Mouse (Mus musculus): ENCODE measurements around the gene Pde4d. TPM values are rescaled to one million over a fixed set of nuclear protein-coding genes. Genes with fewer than 3 reads are reported as not detected.

Pde4d gene
- total RNA-seq, 2 experiments from 2014 or later, result 72.4 to 79.0 TPM

DNA sequence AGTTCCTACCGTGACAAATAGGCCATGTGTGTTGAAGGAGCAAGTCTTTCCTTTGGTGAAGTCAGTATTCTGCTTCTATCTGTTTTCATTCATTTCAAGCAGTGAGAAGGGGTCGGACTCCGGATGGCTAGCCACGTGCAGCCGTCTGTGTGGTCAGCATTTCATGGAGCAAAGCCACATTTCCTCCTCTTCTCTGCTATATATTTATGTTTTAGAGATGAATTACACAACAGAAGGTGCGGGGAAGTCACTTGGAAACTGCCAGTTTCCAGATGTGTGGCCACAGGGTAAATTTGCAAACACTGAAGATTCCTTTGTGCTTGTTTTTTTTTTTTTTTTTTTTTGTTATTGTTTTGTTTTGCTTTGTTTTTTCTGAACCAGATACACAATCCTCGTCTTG lies 828.0 kb downstream of the Pde4d start:
- no peak for DNase-seq (ENCODE audit: low spot score in 2 of 2)

GRCm38 (mm10) chr13:109278504-109278912 lies 828.8 kb downstream of the Pde4d start:
- DNase-seq (ENCODE audit: low spot score in 2 of 2), result peak in 1 of 2 experiments; percentile 24

- no peak for DNase-seq (ENCODE audit: low spot score in 2 of 2)
These were observed 829.5 kb downstream of the Pde4d start for GRCm38 (mm10) chr13:109279211-109279610.

DNA sequence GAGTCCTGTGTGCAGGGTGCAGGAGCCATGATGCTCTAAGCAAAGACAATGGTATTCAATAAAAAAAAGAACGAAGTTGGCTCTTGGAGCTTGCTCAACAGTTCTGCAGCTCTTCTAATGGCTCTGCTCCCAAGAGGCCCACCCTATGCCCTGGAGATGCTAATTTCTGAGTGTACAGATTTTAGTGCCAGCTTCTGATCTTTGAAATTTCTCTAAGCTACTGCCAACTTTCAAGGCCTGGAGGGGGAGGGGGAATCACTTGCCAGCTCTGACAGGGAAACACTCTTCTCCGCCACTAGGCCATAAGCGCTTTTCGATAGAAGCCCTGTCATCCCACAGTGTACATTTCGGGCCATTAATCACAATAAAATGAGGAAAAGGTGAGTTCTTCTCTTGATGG lies 830.7 kb downstream of the Pde4d start:
- DNase-seq (ENCODE audit: low spot score in 2 of 2), result peak in 1 of 2 experiments; percentile 49

DNA sequence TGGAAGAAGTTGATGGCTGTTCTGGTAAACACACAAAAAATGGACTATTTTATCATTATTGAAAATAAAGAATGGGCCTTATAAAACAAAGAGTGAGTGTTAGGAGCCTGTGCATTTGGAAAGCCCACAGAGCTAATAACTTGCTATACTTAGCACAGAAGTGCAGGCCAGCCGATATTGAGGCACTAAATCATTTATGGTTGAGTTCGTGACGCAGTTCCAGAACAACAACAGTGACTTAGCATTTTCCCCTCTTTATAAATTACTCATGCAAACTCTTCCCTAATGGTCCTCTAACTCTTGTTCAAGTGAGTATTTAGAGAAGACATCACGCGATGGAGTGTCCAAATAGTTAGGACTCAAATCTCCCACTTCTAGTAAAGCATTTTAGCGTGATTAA lies 837.7 kb downstream of the Pde4d start:
- DNase-seq (ENCODE audit: low spot score in 2 of 2), result no peak

DNA sequence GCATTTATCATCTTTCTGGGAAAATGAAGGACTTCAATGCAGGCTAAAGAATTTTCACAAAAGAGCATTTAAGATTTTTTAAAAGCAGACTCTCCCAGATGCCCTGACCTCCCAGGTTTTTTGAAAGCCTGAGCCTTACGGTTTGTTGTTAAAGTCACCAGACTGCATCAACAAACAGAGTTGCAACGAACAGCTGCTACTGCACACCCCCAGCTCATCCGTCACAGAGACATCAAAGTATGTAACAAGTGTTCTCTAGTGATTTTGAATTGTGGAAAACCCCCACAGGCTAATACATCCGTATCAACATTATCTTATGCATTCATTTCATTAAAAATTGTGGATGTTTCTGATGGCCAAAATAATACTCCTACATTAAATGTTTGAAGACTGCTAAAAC lies 841.2 kb downstream of the Pde4d start:
- no peak for DNase-seq (ENCODE audit: low spot score in 2 of 2)

GRCm38 (mm10) chr13:109293011-109293410 lies 843.3 kb downstream of the Pde4d start:
- no peak for DNase-seq (ENCODE audit: low spot score in 2 of 2)

GRCm38 (mm10) chr13:109296347-109297037 lies 846.7 kb downstream of the Pde4d start:
- DNase-seq (ENCODE audit: low spot score in 2 of 2), result no peak

DNA sequence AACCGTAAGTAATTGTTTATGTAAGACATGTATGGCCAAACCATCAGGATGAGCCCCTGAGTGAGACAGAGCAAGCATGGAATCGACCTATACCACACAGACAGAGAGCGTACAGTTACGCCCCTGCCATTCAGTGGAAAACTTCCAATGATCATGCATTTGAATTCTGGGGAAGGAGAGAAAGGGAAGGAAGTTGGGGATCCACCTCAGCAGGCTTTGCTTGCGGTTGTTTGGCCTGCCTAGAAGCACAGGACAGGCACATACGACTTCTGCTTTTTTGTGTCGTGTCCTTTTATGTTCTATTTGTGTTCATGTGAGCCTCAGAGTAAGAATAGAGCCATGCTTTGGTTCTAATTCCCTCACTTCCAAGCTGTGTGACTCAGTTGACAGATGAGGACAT lies 849.1 kb downstream of the Pde4d start:
- DNase-seq (ENCODE audit: low spot score in 2 of 2), result no peak

DNA sequence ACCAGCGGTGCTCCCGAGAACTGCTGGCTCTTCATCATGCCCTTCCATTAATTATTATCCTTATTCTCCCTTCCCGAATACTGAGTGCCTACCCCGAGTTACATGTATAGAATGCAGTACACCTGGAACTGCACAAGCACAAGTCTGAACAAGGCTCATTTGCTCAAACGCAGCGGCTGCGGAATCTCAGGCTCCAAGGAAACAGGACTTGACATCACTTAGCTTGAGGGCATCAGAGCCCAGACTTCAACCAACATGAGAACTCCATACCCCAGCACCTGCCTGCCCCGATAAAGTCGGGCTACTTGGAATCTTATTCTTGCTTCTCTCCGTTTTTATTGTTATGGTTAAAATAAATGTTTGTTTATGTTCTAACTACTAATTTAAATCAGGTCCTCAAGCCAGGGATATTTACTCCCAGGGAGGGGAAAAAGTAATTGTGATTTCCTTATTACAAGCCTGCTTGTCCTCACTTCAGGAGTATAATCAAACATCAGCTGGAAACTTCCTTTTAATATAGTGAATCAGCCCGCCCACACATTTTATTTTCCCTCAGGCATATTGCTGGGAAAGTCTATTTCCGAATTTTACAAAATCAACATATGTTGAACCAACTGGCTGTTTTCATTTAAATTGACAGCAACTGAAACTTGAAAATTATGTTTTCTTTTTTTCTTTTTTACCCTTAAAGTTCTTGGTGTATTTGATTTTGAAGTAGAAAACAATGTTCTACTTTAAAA lies 849.9 kb downstream of the Pde4d start:
- peak in 1 of 2 experiments; percentile 54 for DNase-seq (ENCODE audit: low spot score in 2 of 2)

GRCm38 (mm10) chr13:109312542-109312941 lies 862.8 kb downstream of the Pde4d start:
- DNase-seq (ENCODE audit: low spot score in 2 of 2), result no peak

- no peak for DNase-seq (ENCODE audit: low spot score in 2 of 2)
These were observed 865.9 kb downstream of the Pde4d start for GRCm38 (mm10) chr13:109315608-109316007.

GRCm38 (mm10) chr13:109317644-109318043 lies 867.9 kb downstream of the Pde4d start:
- no peak for DNase-seq (ENCODE audit: low spot score in 2 of 2)

GRCm38 (mm10) chr13:109318434-109318998 lies 868.8 kb downstream of the Pde4d start:
- no peak for DNase-seq (ENCODE audit: low spot score in 2 of 2)

DNA sequence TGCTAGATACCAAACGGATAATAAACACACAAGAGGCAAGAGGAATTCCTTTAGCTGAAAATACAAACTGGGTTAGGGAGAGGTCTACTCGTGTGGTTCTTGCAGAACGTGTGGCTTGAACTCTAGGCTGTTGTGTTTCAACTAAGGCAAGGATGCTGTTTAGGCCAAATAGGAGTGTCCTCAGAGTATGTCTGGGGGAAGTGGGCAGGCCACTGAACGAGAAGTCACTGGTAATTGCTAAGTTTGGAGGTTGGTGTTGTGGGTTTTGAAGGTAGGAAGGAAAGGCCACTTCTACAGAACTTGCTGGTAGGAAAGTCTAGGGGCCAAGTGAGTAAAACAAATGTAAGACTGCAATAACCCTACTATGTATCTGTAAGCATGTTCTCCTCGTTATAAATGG lies 876.3 kb downstream of the Pde4d start:
- DNase-seq (ENCODE audit: low spot score in 2 of 2), result no peak

GRCm38 (mm10) chr13:109331563-109331962 lies 881.8 kb downstream of the Pde4d start:
- no peak for DNase-seq (ENCODE audit: low spot score in 2 of 2)

GRCm38 (mm10) chr13:109341902-109342301 lies 892.2 kb downstream of the Pde4d start:
- DNase-seq (ENCODE audit: low spot score in 2 of 2), result no peak

- DNase-seq (ENCODE audit: low spot score in 2 of 2), result no peak
These were observed 892.7 kb downstream of the Pde4d start for GRCm38 (mm10) chr13:109342469-109342868.

- peak; percentile 77 to 90 for DNase-seq (ENCODE audit: low spot score in 2 of 2)
These were observed 893.8 kb downstream of the Pde4d start for GRCm38 (mm10) chr13:109343596-109343995.

DNA sequence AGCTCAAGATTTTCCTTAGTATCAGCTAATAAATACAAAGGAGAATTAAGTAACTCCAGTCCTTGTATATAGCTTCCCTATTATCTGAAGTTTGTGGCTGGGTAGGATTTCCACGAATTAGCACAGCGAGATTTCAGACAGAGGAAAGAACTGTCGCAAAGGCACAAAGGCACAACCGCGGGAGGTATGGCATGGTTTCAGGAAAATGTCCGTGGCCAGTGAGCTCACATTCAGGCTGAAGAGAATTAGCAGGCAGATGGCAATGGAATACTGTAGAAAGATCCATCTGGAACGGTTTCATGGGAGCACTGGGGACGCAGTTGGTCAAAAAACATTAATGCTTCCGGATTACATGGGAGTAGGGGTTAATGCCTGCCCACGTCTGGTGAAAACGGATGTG lies 898.0 kb downstream of the Pde4d start:
- DNase-seq (ENCODE audit: low spot score in 2 of 2), result peak in 1 of 2 experiments; percentile 40

GRCm38 (mm10) chr13:109348316-109348715 lies 898.6 kb downstream of the Pde4d start:
- DNase-seq (ENCODE audit: low spot score in 2 of 2), result no peak

DNA sequence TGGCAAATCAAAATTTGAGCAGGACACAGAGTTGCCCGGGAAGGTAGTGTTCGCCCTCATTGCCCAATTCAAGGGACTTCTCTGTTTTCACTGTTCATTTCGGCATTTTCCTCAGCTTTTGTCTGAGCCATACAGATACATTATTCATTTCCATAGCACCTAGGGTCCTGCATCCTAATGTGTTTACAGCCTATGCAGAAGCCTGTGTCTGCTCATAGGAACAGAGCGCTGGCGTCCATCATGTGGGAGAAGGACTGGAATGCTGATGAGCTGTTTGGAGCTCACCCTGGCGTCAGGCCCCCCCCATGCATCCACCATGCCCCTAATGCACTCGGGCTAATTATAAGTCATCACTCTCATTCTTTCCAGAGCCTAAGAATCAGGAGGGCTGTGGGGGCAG lies 900.4 kb downstream of the Pde4d start:
- no peak for DNase-seq (ENCODE audit: low spot score in 2 of 2)
